In the genomic region with DNA sequence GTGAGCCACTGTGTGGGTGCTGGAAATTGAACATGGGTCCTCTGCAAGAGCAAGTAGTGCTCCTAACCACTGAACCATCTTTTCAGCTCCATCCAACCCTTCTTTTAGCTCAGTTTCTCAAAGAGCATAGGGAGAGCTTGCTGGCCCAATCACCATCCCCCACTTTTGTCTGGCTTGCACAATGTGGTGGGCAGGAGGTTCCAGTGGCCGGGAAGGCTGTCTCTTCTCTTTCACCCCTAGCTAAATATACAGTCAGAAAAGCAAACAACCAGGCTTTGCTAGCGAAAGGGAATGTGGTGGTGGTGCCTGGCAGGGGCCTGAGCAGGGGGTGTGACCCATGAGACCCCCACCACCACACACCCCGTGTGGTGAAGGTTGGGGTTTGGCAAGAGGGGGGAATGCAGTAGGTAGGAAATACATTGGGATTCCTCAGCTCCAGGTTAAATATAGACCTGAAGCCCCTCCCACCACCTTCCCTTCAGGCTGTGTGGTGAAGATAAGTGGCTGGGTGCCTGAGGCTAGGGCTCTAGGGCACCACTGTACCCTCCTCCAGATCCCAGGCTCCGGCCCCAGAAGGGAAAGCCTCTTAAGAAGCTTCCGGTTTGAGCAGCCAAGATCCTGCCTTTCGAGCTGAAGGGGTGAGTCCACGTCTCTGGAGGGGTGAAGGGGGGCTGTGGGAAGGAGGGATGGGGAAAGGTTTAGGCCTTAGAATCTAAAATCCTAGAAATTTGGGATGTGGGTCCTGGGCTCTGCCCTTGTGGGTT, we compare ENCODE assay signal across 1 mouse cellular context.
TF ChIP-seq lines count a peak whose summit lies in the region.

No protein-coding gene starts in this region.

TF ChIP-seq in MEL, 35 proteins besides CTCF, POLR2A, EP300 and RAD21:
- no peak for TF ChIP-seq UBTF (IDR thresholded peaks at IDR 0.05; ENCODE audit: borderline replicate concordance, insufficient read depth, low read depth, low read length)
- TF ChIP-seq CHD2 (IDR thresholded peaks at IDR 0.05; ENCODE audit: low read length) = no peak
- no peak for TF ChIP-seq MAZ (IDR thresholded peaks at IDR 0.05; ENCODE audit: low read depth, low read length)
- no peak for TF ChIP-seq BHLHE40 (IDR thresholded peaks at IDR 0.05; ENCODE audit: borderline replicate concordance, low read depth, low read length)
- TF ChIP-seq SIN3A (IDR thresholded peaks at IDR 0.05; ENCODE audit: low read length) = no peak
- no peak for TF ChIP-seq E2F4 (IDR thresholded peaks at IDR 0.05; ENCODE audit: borderline replicate concordance, low read depth, low read length)
- no peak for TF ChIP-seq GABPA (IDR thresholded peaks at IDR 0.05; ENCODE audit: low read depth, low read length)
- TF ChIP-seq ELF1 (IDR thresholded peaks at IDR 0.05; ENCODE audit: low read depth, low read length) = no peak
- peak; percentile 24; the same call in 1 of the 2 replicates for TF ChIP-seq TAL1 (IDR thresholded peaks at IDR 0.05; ENCODE audit: low read length)
